ENCODE assay signal across 9 mouse cellular contexts in genomic region chr7:80208026-80208642, GRCm38 (mm10). TPM values are rescaled to one million over a fixed set of nuclear protein-coding genes. Genes with fewer than 3 reads are reported as not detected.
DNase-seq lines count a peak whose midpoint lies in the region; ATAC-seq and TF ChIP-seq lines count a peak whose summit lies in the region.
"Had no signal": no experiment of that assay in that cellular context is flagged by ENCODE, and none has a peak within 500 bp of the region (broad histone marks: within the 10 kb centered on the region; RNA-seq: fewer than 3 reads in every experiment).

No protein-coding gene starts in this region.

- peaks cover 63% of the 10 kb centered on the region for H3K4me1 ChIP-seq in midbrain, embryonic 13.5 days (replicated peaks)
- H3K4me1 ChIP-seq in midbrain, postnatal 0 days (ENCODE audit: insufficient read depth, low read length), result no peaks in the 10 kb centered on the region; the same call in 1 of the 2 replicates
- H3K4me1 ChIP-seq in hindbrain, embryonic 15.5 days (replicated peaks), result peaks cover 32% of the 10 kb centered on the region
- peaks cover 99% of the 10 kb centered on the region for H3K4me1 ChIP-seq in liver, embryonic 12.5 days

- H3K4me3 ChIP-seq in midbrain, embryonic 13.5 days (replicated peaks), result no peak overlapping the region
- no peak overlapping the region for H3K4me3 ChIP-seq in midbrain, postnatal 0 days (ENCODE audit: low read depth, low read length)
- no peak overlapping the region for H3K4me3 ChIP-seq in hindbrain, embryonic 15.5 days
- H3K4me3 ChIP-seq in liver, embryonic 12.5 days, result peak overlapping the region; percentile 42

- 0 out of 2 replicates have a peak overlapping the region, but pooled peaks have one; percentile 34 for H3K9ac ChIP-seq in midbrain, embryonic 13.5 days (replicated peaks)
- no peak overlapping the region for H3K9ac ChIP-seq in midbrain, postnatal 0 days (replicated peaks; ENCODE audit: low read length, poor library complexity, severe bottlenecking)
- H3K9ac ChIP-seq in hindbrain, embryonic 15.5 days, result no peak overlapping the region
- peak overlapping the region; percentile 75 for H3K9ac ChIP-seq in liver, embryonic 12.5 days

- no peak for TF ChIP-seq CTCF in midbrain, postnatal 0 days (IDR thresholded peaks at IDR 0.05)

- DNase-seq in midbrain, postnatal 0 days (ENCODE audit: low spot score), result no peak
- peak; percentile 63 for DNase-seq in urinary bladder, adult 2 months (ENCODE audit: low spot score)
- DNase-seq in ovary, adult 18-20 months (ENCODE audit: low spot score), result no peak
- no peak for DNase-seq in gastrocnemius, postnatal 4 days (ENCODE audit: low spot score in 2 of 2)

- no peaks in the 10 kb centered on the region for H3K9me3 ChIP-seq in midbrain, embryonic 13.5 days
- H3K9me3 ChIP-seq in midbrain, postnatal 0 days (ENCODE audit: low read length), result no peaks in the 10 kb centered on the region
- no peaks in the 10 kb centered on the region for H3K9me3 ChIP-seq in hindbrain, embryonic 15.5 days
- H3K9me3 ChIP-seq in liver, embryonic 12.5 days (replicated peaks), result no peaks in the 10 kb centered on the region

- ATAC-seq in midbrain, embryonic 13.5 days, result no peak
- ATAC-seq in midbrain, postnatal 0 days (ENCODE audit: low FRiP score), result no peak
- 0 out of 2 replicates have a peak, but pooled peaks have one; percentile 20 for ATAC-seq in hindbrain, embryonic 15.5 days (ENCODE audit: low FRiP score, low read depth)
- ATAC-seq in liver, embryonic 12.5 days, result peak; percentile 18; the same call in 1 of the 2 replicates
- ATAC-seq in cerebellum, adult (ENCODE audit: insufficient number of reproducible peaks, low FRiP score, low TSS enrichment), result no peak

- 0 out of 2 replicates have a peak overlapping the region, but pooled peaks have one; percentile 17 for H3K27ac ChIP-seq in midbrain, embryonic 13.5 days
- H3K27ac ChIP-seq in midbrain, postnatal 0 days (ENCODE audit: low read depth, low read length), result no peak overlapping the region
- H3K27ac ChIP-seq in hindbrain, embryonic 15.5 days (replicated peaks), result no peak overlapping the region
- peak overlapping the region; percentile 100 for H3K27ac ChIP-seq in liver, embryonic 12.5 days

- no peaks in the 10 kb centered on the region for H3K27me3 ChIP-seq in midbrain, embryonic 13.5 days
- H3K27me3 ChIP-seq in midbrain, postnatal 0 days (ENCODE audit: insufficient read depth, low read length), result no peaks in the 10 kb centered on the region
- H3K27me3 ChIP-seq in hindbrain, embryonic 15.5 days, result no peaks in the 10 kb centered on the region
- no peaks in the 10 kb centered on the region for H3K27me3 ChIP-seq in liver, embryonic 12.5 days (replicated peaks)

- H3K36me3 ChIP-seq in midbrain, embryonic 13.5 days, result peaks cover 6% of the 10 kb centered on the region
- peaks cover 4% of the 10 kb centered on the region; the same call in 1 of the 2 replicates for H3K36me3 ChIP-seq in midbrain, postnatal 0 days (ENCODE audit: insufficient read depth, low read length)
- H3K36me3 ChIP-seq in hindbrain, embryonic 15.5 days, result no peaks in the 10 kb centered on the region
- H3K36me3 ChIP-seq in liver, embryonic 12.5 days, result peaks cover 35% of the 10 kb centered on the region

- WGBS in midbrain, embryonic 13.5 days, result 86% methylated on average over 18 of the region's 18 CpGs
- WGBS in midbrain, postnatal 0 days, result 75% methylated on average over 18 of the region's 18 CpGs
- 70% methylated on average over 18 of the region's 18 CpGs for WGBS in hindbrain, embryonic 15.5 days
- WGBS in liver, embryonic 12.5 days (ENCODE audit: insufficient replicate concordance), result 34% methylated on average over 18 of the region's 18 CpGs

- H3K4me2 ChIP-seq in midbrain, embryonic 13.5 days (replicated peaks), result no peak overlapping the region
- H3K4me2 ChIP-seq in midbrain, postnatal 0 days (ENCODE audit: low read depth, low read length, poor library complexity, severe bottlenecking), result no peak overlapping the region
- H3K4me2 ChIP-seq in hindbrain, embryonic 15.5 days, result no peak overlapping the region
- peak overlapping the region; percentile 87 for H3K4me2 ChIP-seq in liver, embryonic 12.5 days

RNA-seq across cellular contexts. Expression of gene Sema4b, which starts 21.5 kb away (rescaled TPM):
- polyA plus RNA-seq in midbrain, embryonic 13.5 days (2015; fragmentation: Nextera tagmentation; extraction: Ambion mirVana), result 22.8 and 24.0 TPM in 2 replicates
- total RNA-seq in midbrain, postnatal 0 days (2014; rRNA removed), result 40.3 and 43.7 TPM in 2 replicates
- polyA plus RNA-seq in midbrain, postnatal 0 days (2015; fragmentation: Nextera tagmentation; extraction: Ambion mirVana), result 26.3 and 29.2 TPM in 2 replicates
- polyA plus RNA-seq in hindbrain, embryonic 15.5 days (2015; fragmentation: Nextera tagmentation; extraction: Ambion mirVana), result 22.7 and 25.7 TPM in 2 replicates
- polyA plus RNA-seq in liver, embryonic 12.5 days (2016; fragmentation: Nextera tagmentation; extraction: Ambion mirVana), result 16.9 and 17.9 TPM in 2 replicates
- polyA plus RNA-seq in urinary bladder, adult 2 months (2012; rRNA removed), result 15.8 and 27.2 TPM in 2 replicates
- total RNA-seq in gastrocnemius, postnatal 4 days (2021), result 1 to 10 TPM; 5.4 to 5.6 TPM

RNA-seq across cellular contexts. Expression of gene Cib1, which starts 24.5 kb away (rescaled TPM):
- polyA plus RNA-seq in midbrain, embryonic 13.5 days (2015; fragmentation: Nextera tagmentation; extraction: Ambion mirVana), result 30.1 and 38.1 TPM in 2 replicates
- 15.2 and 22.3 TPM in 2 replicates for total RNA-seq in midbrain, postnatal 0 days (2014; rRNA removed)
- 30.6 and 33.7 TPM in 2 replicates for polyA plus RNA-seq in midbrain, postnatal 0 days (2015; fragmentation: Nextera tagmentation; extraction: Ambion mirVana)
- polyA plus RNA-seq in hindbrain, embryonic 15.5 days (2015; fragmentation: Nextera tagmentation; extraction: Ambion mirVana), result 36.4 and 38.3 TPM in 2 replicates
- 97.5 and 99.2 TPM in 2 replicates for polyA plus RNA-seq in liver, embryonic 12.5 days (2016; fragmentation: Nextera tagmentation; extraction: Ambion mirVana)
- polyA plus RNA-seq in urinary bladder, adult 2 months (2012; rRNA removed), result 66.1 and 85.6 TPM in 2 replicates
- total RNA-seq in gastrocnemius, postnatal 4 days (2021), result 10 to 100 TPM; 21.1 to 21.2 TPM

RNA-seq across cellular contexts. Expression of gene Gdpgp1, which starts 24.5 kb away (rescaled TPM):
- 4.2 and 4.3 TPM in 2 replicates for polyA plus RNA-seq in midbrain, embryonic 13.5 days (2015; fragmentation: Nextera tagmentation; extraction: Ambion mirVana)
- total RNA-seq in midbrain, postnatal 0 days (2014; rRNA removed), result 5.9 and 7.4 TPM in 2 replicates
- polyA plus RNA-seq in midbrain, postnatal 0 days (2015; fragmentation: Nextera tagmentation; extraction: Ambion mirVana), result 2.5 and 2.8 TPM in 2 replicates
- 4.5 and 4.6 TPM in 2 replicates for polyA plus RNA-seq in hindbrain, embryonic 15.5 days (2015; fragmentation: Nextera tagmentation; extraction: Ambion mirVana)
- 3.9 and 4.4 TPM in 2 replicates for polyA plus RNA-seq in liver, embryonic 12.5 days (2016; fragmentation: Nextera tagmentation; extraction: Ambion mirVana)
- polyA plus RNA-seq in urinary bladder, adult 2 months (2012; rRNA removed), result 2.2 and 2.6 TPM in 2 replicates
- total RNA-seq in gastrocnemius, postnatal 4 days (2021), result 1 to 10 TPM; 1.7 to 1.9 TPM

RNA-seq across cellular contexts. Expression of gene Ttll13, which starts 38.0 kb away (rescaled TPM):
- 1.9 and 2.0 TPM in 2 replicates for polyA plus RNA-seq in midbrain, embryonic 13.5 days (2015; fragmentation: Nextera tagmentation; extraction: Ambion mirVana)
- total RNA-seq in midbrain, postnatal 0 days (2014; rRNA removed), result 1.2 and 1.6 TPM in 2 replicates
- polyA plus RNA-seq in midbrain, postnatal 0 days (2015; fragmentation: Nextera tagmentation; extraction: Ambion mirVana), result 2.4 and 3.2 TPM in 2 replicates
- 1.9 and 2.5 TPM in 2 replicates for polyA plus RNA-seq in hindbrain, embryonic 15.5 days (2015; fragmentation: Nextera tagmentation; extraction: Ambion mirVana)
- polyA plus RNA-seq in liver, embryonic 12.5 days (2016; fragmentation: Nextera tagmentation; extraction: Ambion mirVana), result 0.61 and 1.0 TPM in 2 replicates
- 1.2 and 1.7 TPM in 2 replicates for polyA plus RNA-seq in urinary bladder, adult 2 months (2012; rRNA removed)
- total RNA-seq in gastrocnemius, postnatal 4 days (2021), result under 1 TPM; 0.36 to 0.61 TPM
- total RNA-seq: hematopoietic stem cell, adult 5-6 weeks had no signal

RNA-seq across cellular contexts. Expression of gene Ngrn, which starts 52.9 kb away (rescaled TPM):
- polyA plus RNA-seq in midbrain, embryonic 13.5 days (2015; fragmentation: Nextera tagmentation; extraction: Ambion mirVana), result 63.8 and 64.3 TPM in 2 replicates
- 50.9 and 76.4 TPM in 2 replicates for total RNA-seq in midbrain, postnatal 0 days (2014; rRNA removed)
- polyA plus RNA-seq in midbrain, postnatal 0 days (2015; fragmentation: Nextera tagmentation; extraction: Ambion mirVana), result 80.6 and 84.8 TPM in 2 replicates
- 65.2 and 73.8 TPM in 2 replicates for polyA plus RNA-seq in hindbrain, embryonic 15.5 days (2015; fragmentation: Nextera tagmentation; extraction: Ambion mirVana)
- polyA plus RNA-seq in liver, embryonic 12.5 days (2016; fragmentation: Nextera tagmentation; extraction: Ambion mirVana), result 42.0 and 45.6 TPM in 2 replicates
- 41.7 and 54.9 TPM in 2 replicates for polyA plus RNA-seq in urinary bladder, adult 2 months (2012; rRNA removed)
- total RNA-seq in gastrocnemius, postnatal 4 days (2021), result 10 to 100 TPM; 24.4 to 24.6 TPM

Comparison
In these comparisons a context has a peak if more than half of its experiments do, and no peak if none do; other contexts are left out.
1. H3K27ac ChIP-seq: peak in midbrain, embryonic 13.5 days (single experiment) and liver, embryonic 12.5 days (single experiment); none in midbrain, postnatal 0 days (single experiment) and hindbrain, embryonic 15.5 days (single experiment).
2. H3K9ac ChIP-seq: peak in midbrain, embryonic 13.5 days (single experiment) and liver, embryonic 12.5 days (single experiment); none in midbrain, postnatal 0 days (single experiment) and hindbrain, embryonic 15.5 days (single experiment).
3. ATAC-seq: peak in hindbrain, embryonic 15.5 days (single experiment) and liver, embryonic 12.5 days (single experiment); none in midbrain, embryonic 13.5 days (single experiment), midbrain, postnatal 0 days (single experiment) and cerebellum, adult (single experiment).